Mouse (Mus musculus) embryo, embryonic 10 days (tissue): ENCODE data around the gene Atp13a3.

ENCODE experiments used
- DNase-seq: peaks from one replicate; pipeline ENCODE4 v3.0.0-alpha.2; 2015; ENCODE audit warnings: low spot score

Atp13a3 gene

DNA sequence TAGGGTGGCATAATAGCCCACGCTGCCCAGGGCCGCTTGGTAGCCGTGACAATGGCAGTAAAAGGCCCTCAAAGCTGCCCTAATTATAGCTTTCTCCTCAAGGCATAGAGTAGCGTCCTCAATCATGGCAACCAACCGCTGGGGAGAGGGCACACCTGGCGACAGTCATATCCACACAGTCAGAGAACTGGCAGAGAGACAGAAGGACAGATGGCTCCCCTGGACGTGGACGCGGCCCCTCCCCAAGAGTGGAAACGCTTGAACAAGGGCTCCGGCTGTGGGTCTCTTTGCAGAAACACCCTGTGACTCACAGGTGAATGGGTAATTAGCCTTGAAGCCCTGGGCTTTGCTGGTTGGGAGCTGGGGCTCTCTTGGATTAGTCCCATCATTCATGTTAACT, 127.4 kb downstream of the Atp13a3 start:
- DNase-seq, result no peak

- no peak for DNase-seq
Measured at GRCm38 (mm10) chr16:30275558-30276340, 130.0 kb downstream of the Atp13a3 start.

GRCm38 (mm10) chr16:30273065-30273464, 132.7 kb downstream of the Atp13a3 start:
- no peak for DNase-seq

DNA sequence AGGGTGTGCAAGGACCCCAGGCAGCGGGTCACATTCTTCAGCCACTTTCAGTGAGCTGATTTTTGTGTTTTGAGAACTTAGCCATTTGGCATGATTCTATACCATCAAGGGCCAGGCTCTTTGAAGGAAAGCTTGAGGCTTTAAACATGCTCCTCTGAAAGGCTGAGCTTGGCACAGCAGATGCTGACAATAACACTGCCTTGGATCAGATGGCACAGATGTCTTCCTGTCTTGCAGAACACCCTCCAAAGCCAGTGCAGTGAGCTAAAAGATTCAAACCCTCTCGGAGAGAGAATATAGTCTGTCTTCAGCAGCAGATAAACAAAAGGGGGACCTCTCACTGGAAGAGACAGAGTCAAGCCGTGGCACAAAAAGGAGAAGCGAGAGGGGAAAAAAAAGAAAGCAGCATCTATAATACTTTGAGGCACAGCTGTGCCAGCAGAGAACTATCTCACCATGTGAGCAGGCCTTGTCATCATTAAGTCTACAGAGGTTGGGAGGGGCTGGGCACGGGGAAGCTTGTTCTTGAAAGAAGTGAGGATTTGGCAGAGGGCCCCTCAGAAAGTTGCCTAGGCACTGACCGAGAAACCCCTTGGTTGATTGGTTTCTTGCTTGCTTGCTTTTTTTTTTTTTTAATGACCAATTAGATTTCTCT, 133.7 kb downstream of the Atp13a3 start:
- DNase-seq, result no peak

- no peak for DNase-seq
Measured at GRCm38 (mm10) chr16:30271223-30271761, 134.5 kb downstream of the Atp13a3 start.

- no peak for DNase-seq
Measured at GRCm38 (mm10) chr16:30267359-30267758, 138.4 kb downstream of the Atp13a3 start, which contains the start of gene Cpn2. Cpn2 (minus strand) TSS chr16:30267499.

DNA sequence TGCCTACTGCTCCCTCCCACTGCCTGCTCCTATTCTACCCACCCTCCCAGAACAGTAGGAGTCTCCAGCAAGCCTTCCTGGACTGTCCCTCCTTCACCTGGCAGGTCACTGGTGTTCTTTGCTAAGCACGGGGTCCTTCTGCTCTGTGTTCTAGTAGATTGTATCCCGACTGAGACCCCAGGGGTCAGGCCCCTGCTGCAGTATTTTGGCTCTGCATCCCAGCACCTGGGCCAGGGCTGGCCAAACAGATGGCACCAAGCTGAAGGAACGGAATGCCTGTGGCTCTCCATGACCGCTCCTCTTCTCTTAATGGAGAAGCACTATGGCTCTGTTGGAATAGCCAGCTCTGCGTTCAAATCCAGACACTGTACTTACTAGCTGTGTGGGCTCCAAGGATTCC, 139.2 kb downstream of the Atp13a3 start:
- DNase-seq, result no peak

GRCm38 (mm10) chr16:30265611-30266010, 140.2 kb downstream of the Atp13a3 start:
- no peak for DNase-seq

DNA sequence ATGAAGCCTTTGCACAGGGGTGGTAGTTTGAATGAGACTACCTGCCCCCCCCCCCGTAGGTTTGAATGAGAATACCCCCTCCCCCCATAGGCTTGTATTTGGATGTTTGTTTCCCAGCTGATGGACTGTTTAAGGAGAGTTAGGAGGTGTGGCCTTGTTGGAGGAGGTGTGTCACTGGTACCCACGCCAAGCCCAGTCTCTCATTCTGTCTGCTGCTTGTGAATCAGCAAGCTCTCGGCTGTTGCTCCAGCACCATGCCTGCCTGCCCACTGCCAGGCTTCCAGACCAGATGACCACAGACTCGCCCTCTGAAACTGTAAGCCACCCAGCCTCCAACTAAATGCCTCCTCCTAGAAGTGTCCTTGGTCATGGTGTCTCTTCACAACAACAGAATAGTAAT, 142.6 kb downstream of the Atp13a3 start:
- DNase-seq, result no peak

GRCm38 (mm10) chr16:30262664-30263063, 143.1 kb downstream of the Atp13a3 start:
- DNase-seq, result peak; percentile 82
